Mouse (Mus musculus): ENCODE measurements at regions not wholly inside any gene's neighbourhood (a gene's known extent, or its start where the extent isn't known, plus 50 kb on each side); places are given as distances from the start of the nearest gene placed in this dataset.

GRCm38 (mm10) chr4:125815276-125815675 is 209.1 kb upstream of the Csf3r start:
- no peak for ATAC-seq (ENCODE audit: insufficient number of reproducible peaks, low FRiP score, low TSS enrichment, low read depth)
- 59% methylated on average over 3 of the region's 3 CpGs for WGBS
- Histone ChIP-seq H3K36me3 (no peaks in the 10 kb centered on the region), H3K9ac (no peak overlapping the region), H3K27ac (replicated peaks) (no peak overlapping the region), H3K9me3 (replicated peaks) (no peaks in the 10 kb centered on the region), H3K4me1 (peaks cover 8% of the 10 kb centered on the region; the same call in 1 of the 2 replicates), H3K27me3 (no peaks in the 10 kb centered on the region; the same call in 1 of the 2 replicates), H3K4me3 (replicated peaks) (no peak overlapping the region), H3K4me2 (replicated peaks) (no peak overlapping the region)

DNA sequence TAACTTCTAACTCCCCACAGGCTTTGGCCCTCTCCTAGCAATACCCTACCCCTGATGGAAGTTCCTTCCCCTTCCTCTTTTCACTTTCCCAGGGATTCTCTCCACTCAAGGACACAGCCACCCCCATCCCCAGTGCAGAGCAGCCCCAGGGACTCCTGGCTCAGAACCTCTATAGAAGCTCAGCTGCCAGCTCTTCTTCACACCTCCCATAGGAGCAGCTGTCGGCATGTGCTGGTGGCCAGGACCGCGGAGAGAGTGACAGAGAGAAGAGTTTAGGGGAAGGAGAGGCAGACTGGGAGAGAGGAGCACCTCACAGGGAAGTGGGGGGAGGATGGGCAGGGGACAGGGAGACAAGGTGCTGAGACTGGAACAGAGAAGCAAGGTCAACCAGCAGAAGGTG is 199.8 kb upstream of the Csf3r start:
- 55% methylated on average over 3 of the region's 3 CpGs for WGBS
- H3K9me3 ChIP-seq (replicated peaks), result no peaks in the 10 kb centered on the region
- no peak overlapping the region for H3K4me2 ChIP-seq (replicated peaks)
- H3K4me3 ChIP-seq (replicated peaks), result no peak overlapping the region
- H3K27ac ChIP-seq (replicated peaks), result no peak overlapping the region
- H3K36me3 ChIP-seq, result no peaks in the 10 kb centered on the region
- H3K4me1 ChIP-seq, result peaks cover 7% of the 10 kb centered on the region
- ATAC-seq (ENCODE audit: insufficient number of reproducible peaks, low FRiP score, low TSS enrichment, low read depth), result no peak
- H3K9ac ChIP-seq, result no peak overlapping the region
- no peaks in the 10 kb centered on the region for H3K27me3 ChIP-seq

DNA sequence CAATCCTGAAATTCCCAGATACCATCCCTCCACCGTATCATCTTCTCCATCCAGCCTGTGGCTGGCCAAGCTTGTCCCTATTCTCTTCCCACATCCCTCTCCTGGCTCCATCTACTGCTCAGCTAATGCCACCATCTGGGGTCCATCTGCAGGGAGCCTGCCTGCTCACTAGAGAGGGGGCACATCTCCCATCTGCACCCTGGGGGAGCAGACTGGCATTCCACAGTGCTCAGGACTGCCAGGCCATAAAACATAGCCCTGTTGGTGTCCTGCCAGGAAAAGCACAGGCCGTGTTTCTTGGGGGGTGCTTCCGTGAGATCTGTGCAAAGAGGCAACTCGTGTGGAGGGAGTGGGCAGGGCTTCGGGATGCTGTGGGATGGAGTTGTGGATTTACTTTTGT is 197.9 kb upstream of the Csf3r start:
- H3K27me3 ChIP-seq, result no peaks in the 10 kb centered on the region
- H3K27ac ChIP-seq (replicated peaks), result no peak overlapping the region
- H3K9ac ChIP-seq, result no peak overlapping the region
- peaks cover 7% of the 10 kb centered on the region for H3K4me1 ChIP-seq
- no peak; the same call in 1 of the 2 replicates for ATAC-seq (ENCODE audit: insufficient number of reproducible peaks, low FRiP score, low TSS enrichment, low read depth)
- H3K4me3 ChIP-seq (replicated peaks), result no peak overlapping the region
- no peak overlapping the region for H3K4me2 ChIP-seq (replicated peaks)
- H3K36me3 ChIP-seq, result no peaks in the 10 kb centered on the region
- WGBS, result 31% methylated on average over 5 of the region's 5 CpGs
- H3K9me3 ChIP-seq (replicated peaks), result no peaks in the 10 kb centered on the region

DNA sequence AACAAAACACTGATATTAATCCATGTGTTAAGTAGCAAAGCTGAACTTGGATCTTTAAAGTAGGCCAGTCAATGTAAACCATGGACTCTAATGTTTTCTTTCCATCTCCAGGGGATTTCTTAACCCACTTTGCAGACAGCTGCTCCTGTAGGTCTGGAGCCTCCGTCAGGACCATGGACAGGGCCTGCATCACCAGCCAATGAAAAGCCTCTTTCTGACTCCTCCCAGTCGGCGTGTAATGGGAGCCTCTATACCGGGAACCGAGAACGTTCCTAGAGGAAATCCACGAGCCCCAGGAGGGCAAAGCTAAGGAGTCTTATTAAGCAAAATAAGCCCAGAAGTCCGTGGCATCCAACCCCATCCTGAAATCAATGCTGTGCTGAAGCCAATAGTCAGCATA is 189.1 kb upstream of the Csf3r start:
- Histone ChIP-seq H3K4me2 (replicated peaks) (no peak overlapping the region), H3K36me3 (no peaks in the 10 kb centered on the region), H3K27me3 (no peaks in the 10 kb centered on the region; the same call in 1 of the 2 replicates), H3K9me3 (replicated peaks) (no peaks in the 10 kb centered on the region), H3K9ac (no peak overlapping the region), H3K4me1 (no peaks in the 10 kb centered on the region), H3K4me3 (replicated peaks) (no peak overlapping the region), H3K27ac (replicated peaks) (no peak overlapping the region)
- no peak for ATAC-seq (ENCODE audit: insufficient number of reproducible peaks, low FRiP score, low TSS enrichment, low read depth)
- WGBS, result under 1% methylated on average over 8 of the region's 8 CpGs

- Histone ChIP-seq H3K4me2 (replicated peaks) (no peak overlapping the region), H3K36me3 (no peaks in the 10 kb centered on the region), H3K27me3 (no peaks in the 10 kb centered on the region), H3K27ac (replicated peaks) (no peak overlapping the region), H3K4me1 (no peaks in the 10 kb centered on the region), H3K9ac (no peak overlapping the region), H3K4me3 (replicated peaks) (no peak overlapping the region), H3K9me3 (replicated peaks) (no peaks in the 10 kb centered on the region)
- 68% methylated on average over 3 of the region's 3 CpGs for WGBS
- ATAC-seq (ENCODE audit: insufficient number of reproducible peaks, low FRiP score, low TSS enrichment, low read depth), result no peak
These were observed 176.8 kb upstream of the Csf3r start for GRCm38 (mm10) chr4:125847568-125847967.

- no peaks in the 10 kb centered on the region for H3K4me1 ChIP-seq
- H3K36me3 ChIP-seq, result no peaks in the 10 kb centered on the region
- H3K9ac ChIP-seq, result no peak overlapping the region
- H3K4me2 ChIP-seq (replicated peaks), result no peak overlapping the region
- WGBS, result 8% methylated on average over 4 of the region's 4 CpGs
- no peak overlapping the region for H3K27ac ChIP-seq (replicated peaks)
- no peak overlapping the region for H3K4me3 ChIP-seq (replicated peaks)
- no peaks in the 10 kb centered on the region for H3K27me3 ChIP-seq
- ATAC-seq (ENCODE audit: insufficient number of reproducible peaks, low FRiP score, low TSS enrichment, low read depth), result no peak
- no peaks in the 10 kb centered on the region for H3K9me3 ChIP-seq (replicated peaks)
These were observed 174.1 kb upstream of the Csf3r start for GRCm38 (mm10) chr4:125850300-125850699.

DNA sequence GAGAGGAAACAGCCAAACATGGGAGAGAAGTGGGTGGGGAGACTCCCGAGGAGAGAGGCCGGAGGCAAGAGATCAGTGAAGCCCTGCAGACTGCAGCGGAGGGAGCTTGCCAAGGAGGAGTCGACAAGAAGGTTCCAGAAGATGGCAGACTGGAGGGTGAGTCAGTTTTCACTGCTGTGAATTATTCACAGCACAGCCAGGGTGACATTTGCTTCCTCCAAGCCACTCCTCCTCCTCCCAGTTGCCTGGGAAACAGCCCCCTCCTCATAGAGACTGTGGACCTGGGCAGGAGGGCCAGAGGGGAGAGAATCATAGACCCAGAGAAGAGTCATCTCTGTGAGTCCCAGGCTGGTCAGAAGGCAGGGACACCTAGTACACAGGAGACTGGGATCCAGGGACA is 171.8 kb upstream of the Csf3r start:
- H3K4me1 ChIP-seq, result no peaks in the 10 kb centered on the region
- no peak overlapping the region for H3K27ac ChIP-seq (replicated peaks)
- H3K4me2 ChIP-seq (replicated peaks), result no peak overlapping the region
- no peaks in the 10 kb centered on the region for H3K9me3 ChIP-seq (replicated peaks)
- no peak overlapping the region for H3K4me3 ChIP-seq (replicated peaks)
- no peak for ATAC-seq (ENCODE audit: insufficient number of reproducible peaks, low FRiP score, low TSS enrichment, low read depth)
- no peak overlapping the region for H3K9ac ChIP-seq
- no peaks in the 10 kb centered on the region for H3K36me3 ChIP-seq
- H3K27me3 ChIP-seq, result no peaks in the 10 kb centered on the region
- WGBS, result 58% methylated on average over 4 of the region's 4 CpGs

GRCm38 (mm10) chr4:125855983-125856591 is 168.3 kb upstream of the Csf3r start:
- H3K9me3 ChIP-seq (replicated peaks), result no peaks in the 10 kb centered on the region
- no peaks in the 10 kb centered on the region for H3K27me3 ChIP-seq
- H3K4me2 ChIP-seq (replicated peaks), result no peak overlapping the region
- no peaks in the 10 kb centered on the region for H3K4me1 ChIP-seq
- no peaks in the 10 kb centered on the region for H3K36me3 ChIP-seq
- 43% methylated on average over 11 of the region's 11 CpGs for WGBS
- no peak overlapping the region for H3K9ac ChIP-seq
- H3K4me3 ChIP-seq (replicated peaks), result no peak overlapping the region
- no peak overlapping the region for H3K27ac ChIP-seq (replicated peaks)
- no peak for ATAC-seq (ENCODE audit: insufficient number of reproducible peaks, low FRiP score, low TSS enrichment, low read depth)

DNA sequence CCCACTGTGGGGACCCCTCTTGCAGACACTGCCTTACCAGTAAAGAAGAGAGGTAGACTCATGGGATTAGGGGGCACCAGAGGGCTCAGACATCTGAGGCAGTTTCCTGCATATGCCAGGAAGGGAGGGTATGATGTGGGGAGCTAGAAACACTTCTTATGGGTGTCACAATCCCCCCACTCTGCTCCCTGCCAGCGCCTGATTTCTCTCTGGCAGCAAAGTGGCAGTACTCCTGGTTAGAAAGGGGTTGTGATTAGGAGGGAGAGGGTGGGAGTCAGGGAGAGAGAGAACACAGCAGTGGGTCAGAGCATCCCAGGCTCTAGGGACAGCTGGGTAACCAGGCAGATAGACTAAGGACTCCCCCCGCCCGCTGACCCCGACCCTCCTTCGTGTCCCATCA is 167.6 kb upstream of the Csf3r start:
- H3K4me1 ChIP-seq, result no peaks in the 10 kb centered on the region
- no peaks in the 10 kb centered on the region for H3K9me3 ChIP-seq (replicated peaks)
- H3K4me2 ChIP-seq (replicated peaks), result no peak overlapping the region
- H3K9ac ChIP-seq, result no peak overlapping the region
- no peak overlapping the region for H3K27ac ChIP-seq (replicated peaks)
- no peaks in the 10 kb centered on the region for H3K27me3 ChIP-seq
- no peak overlapping the region for H3K4me3 ChIP-seq (replicated peaks)
- no peaks in the 10 kb centered on the region for H3K36me3 ChIP-seq
- no peak for ATAC-seq (ENCODE audit: insufficient number of reproducible peaks, low FRiP score, low TSS enrichment, low read depth)
- WGBS, result 64% methylated on average over 5 of the region's 5 CpGs

- Histone ChIP-seq H3K4me2 (replicated peaks) (no peak overlapping the region), H3K4me3 (replicated peaks) (no peak overlapping the region), H3K4me1 (no peaks in the 10 kb centered on the region), H3K27me3 (no peaks in the 10 kb centered on the region), H3K36me3 (no peaks in the 10 kb centered on the region), H3K9ac (no peak overlapping the region), H3K9me3 (replicated peaks) (no peaks in the 10 kb centered on the region), H3K27ac (replicated peaks) (no peak overlapping the region)
- no peak for ATAC-seq (ENCODE audit: insufficient number of reproducible peaks, low FRiP score, low TSS enrichment, low read depth)
- WGBS, result 24% methylated on average over 8 of the region's 8 CpGs
These were observed 159.3 kb upstream of the Csf3r start for GRCm38 (mm10) chr4:125865057-125865456.

GRCm38 (mm10) chr4:125865728-125866127 is 158.6 kb upstream of the Csf3r start:
- 60% methylated on average over 9 of the region's 9 CpGs for WGBS
- no peak for ATAC-seq (ENCODE audit: insufficient number of reproducible peaks, low FRiP score, low TSS enrichment, low read depth)
- Histone ChIP-seq H3K4me2 (replicated peaks) (no peak overlapping the region), H3K9me3 (replicated peaks) (no peaks in the 10 kb centered on the region), H3K27me3 (no peaks in the 10 kb centered on the region), H3K9ac (no peak overlapping the region), H3K4me3 (replicated peaks) (no peak overlapping the region), H3K27ac (replicated peaks) (no peak overlapping the region), H3K36me3 (no peaks in the 10 kb centered on the region), H3K4me1 (no peaks in the 10 kb centered on the region)

DNA sequence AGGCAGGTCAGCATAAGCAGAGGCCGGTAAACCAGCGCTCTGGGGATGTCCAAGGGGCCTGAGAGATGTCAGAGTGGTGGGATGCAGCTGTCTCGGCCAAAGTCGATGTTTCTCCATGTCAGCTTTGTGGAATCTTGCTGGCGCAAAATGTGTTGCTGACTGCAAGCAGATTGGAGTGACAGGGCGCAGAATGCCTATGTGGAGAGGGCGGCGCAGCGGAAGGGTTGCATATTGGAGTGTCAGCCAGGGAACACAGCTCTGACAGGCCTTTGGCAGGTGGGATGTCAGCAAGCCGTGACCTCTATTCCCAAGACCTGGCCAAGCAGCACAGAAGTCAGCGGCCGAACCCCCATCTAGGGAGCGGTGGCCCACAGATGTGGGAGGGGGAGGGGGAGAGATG is 153.1 kb upstream of the Csf3r start:
- Histone ChIP-seq H3K4me1 (no peaks in the 10 kb centered on the region), H3K9ac (no peak overlapping the region), H3K27me3 (no peaks in the 10 kb centered on the region), H3K27ac (replicated peaks) (no peak overlapping the region), H3K9me3 (replicated peaks) (no peaks in the 10 kb centered on the region), H3K4me3 (replicated peaks) (no peak overlapping the region), H3K4me2 (replicated peaks) (no peak overlapping the region), H3K36me3 (no peaks in the 10 kb centered on the region)
- no peak for ATAC-seq (ENCODE audit: insufficient number of reproducible peaks, low FRiP score, low TSS enrichment, low read depth)
- 83% methylated on average over 12 of the region's 13 CpGs for WGBS
